Mouse (Mus musculus): ENCODE results near the gene Umodl1. TPM values are rescaled to one million over a fixed set of nuclear protein-coding genes. Genes with fewer than 3 reads are reported as not detected.

The Umodl1 gene
- polyA plus RNA-seq, 1 experiment from 2014 or later: 0.03 TPM

- Histone ChIP-seq H3K4me1 (peaks cover 5% of the 10 kb centered on the region; the same call in 1 of the 2 replicates), H3K9me3 (replicated peaks) (no peaks in the 10 kb centered on the region), H3K27me3 (no peaks in the 10 kb centered on the region), H3K4me3 (replicated peaks) (no peak overlapping the region), H3K9ac (no peak overlapping the region), H3K4me2 (no peak overlapping the region), H3K27ac (no peak overlapping the region), H3K36me3 (no peaks in the 10 kb centered on the region)
- 87% methylated on average over 2 of the region's 2 CpGs for WGBS
- no peak for ATAC-seq (replicated peaks; ENCODE audit: low FRiP score)
Measured at GRCm38 (mm10) chr17:31005284-31005683, 50.8 kb downstream of the Umodl1 start.

- WGBS: 79% methylated on average over 3 of the region's 3 CpGs
Measured at GRCm38 (mm10) chr17:31007357-31007756, 52.9 kb downstream of the Umodl1 start.

GRCm38 (mm10) chr17:31008416-31008815 is 54.0 kb downstream of the Umodl1 start:
- H3K36me3 ChIP-seq: no peaks in the 10 kb centered on the region
- H3K27ac ChIP-seq: no peak overlapping the region
- no peaks in the 10 kb centered on the region for H3K4me1 ChIP-seq
- H3K4me2 ChIP-seq: no peak overlapping the region
- H3K4me3 ChIP-seq (replicated peaks): no peak overlapping the region
- no peak for ATAC-seq (replicated peaks; ENCODE audit: low FRiP score)
- no peaks in the 10 kb centered on the region for H3K27me3 ChIP-seq
- H3K9me3 ChIP-seq (replicated peaks): no peaks in the 10 kb centered on the region
- no peak overlapping the region for H3K9ac ChIP-seq
- 77% methylated on average over 8 of the region's 8 CpGs for WGBS

More at GRCm38 (mm10) chr17:31007357-31007756, 52.9 kb downstream of the Umodl1 start:
- no peaks in the 10 kb centered on the region for H3K27me3 ChIP-seq
- H3K4me2 ChIP-seq: no peak overlapping the region
- no peaks in the 10 kb centered on the region for H3K36me3 ChIP-seq
- H3K9ac ChIP-seq: no peak overlapping the region
- no peaks in the 10 kb centered on the region for H3K9me3 ChIP-seq (replicated peaks)
- ATAC-seq (replicated peaks; ENCODE audit: low FRiP score): no peak
- no peak overlapping the region for H3K27ac ChIP-seq
- H3K4me1 ChIP-seq: no peaks in the 10 kb centered on the region
- H3K4me3 ChIP-seq (replicated peaks): no peak overlapping the region

DNA sequence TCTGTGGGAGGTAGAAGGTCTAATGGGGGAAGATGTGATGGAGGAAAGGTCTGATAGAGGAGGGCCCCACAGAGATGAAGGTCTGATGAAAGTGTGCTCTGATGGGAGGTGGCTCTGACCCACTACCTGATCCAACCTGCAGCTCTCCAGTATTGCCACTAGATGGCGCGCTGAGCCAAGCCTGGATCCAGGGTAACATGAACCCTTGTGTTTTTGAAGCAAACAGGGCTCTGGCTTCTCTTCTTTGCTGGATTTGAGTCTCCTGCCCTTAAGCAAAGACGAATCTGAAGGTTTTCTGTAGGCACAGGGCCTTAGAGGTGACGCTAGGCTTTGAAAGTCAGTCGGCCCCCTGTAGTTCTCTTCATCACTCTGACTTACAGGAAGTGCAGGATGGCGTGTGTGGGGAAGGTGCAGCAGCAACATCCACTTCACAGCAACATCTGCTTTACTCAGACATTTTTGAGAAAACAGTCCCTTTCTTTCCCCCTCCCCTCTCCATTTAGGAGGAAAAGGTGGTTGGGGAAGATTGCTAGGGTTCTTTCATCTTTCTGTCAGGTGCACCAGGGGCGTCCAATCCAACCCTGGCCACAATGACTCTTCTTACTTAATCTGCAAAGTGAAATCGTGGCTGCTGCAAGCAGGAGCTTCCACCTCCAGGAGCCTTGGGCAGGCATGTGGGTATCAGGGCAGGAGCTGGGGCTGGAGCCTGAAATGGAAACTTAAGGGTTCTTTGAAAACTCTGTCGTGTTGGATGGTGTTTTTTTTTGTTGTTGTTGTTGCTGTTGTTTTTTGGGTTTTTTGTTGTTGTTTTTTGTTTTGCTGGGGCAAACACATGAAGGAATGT is 57.3 kb downstream of the Umodl1 start:
- no peaks in the 10 kb centered on the region for H3K36me3 ChIP-seq
- H3K27ac ChIP-seq: no peak overlapping the region
- no peak overlapping the region for H3K4me3 ChIP-seq (replicated peaks)
- H3K9me3 ChIP-seq (replicated peaks): no peaks in the 10 kb centered on the region
- no peaks in the 10 kb centered on the region for H3K4me1 ChIP-seq
- ATAC-seq (replicated peaks; ENCODE audit: low FRiP score): no peak
- H3K27me3 ChIP-seq: no peaks in the 10 kb centered on the region
- no peak overlapping the region for H3K4me2 ChIP-seq
- no peak overlapping the region for H3K9ac ChIP-seq
- WGBS: 33% methylated on average over 9 of the region's 9 CpGs

- Histone ChIP-seq H3K36me3 (no peaks in the 10 kb centered on the region), H3K4me1 (0 out of 2 replicates have a peak, but pooled peaks cover 3% of the 10 kb centered on the region), H3K27me3 (no peaks in the 10 kb centered on the region), H3K9ac (no peak overlapping the region), H3K27ac (no peak overlapping the region), H3K4me2 (no peak overlapping the region), H3K9me3 (replicated peaks) (no peaks in the 10 kb centered on the region), H3K4me3 (replicated peaks) (no peak overlapping the region)
- 64% methylated on average over 4 of the region's 4 CpGs for WGBS
- ATAC-seq (replicated peaks; ENCODE audit: low FRiP score): no peak
Measured at GRCm38 (mm10) chr17:31018267-31018666, 63.8 kb downstream of the Umodl1 start.

GRCm38 (mm10) chr17:31019505-31019904 is 65.1 kb downstream of the Umodl1 start:
- 7% methylated on average over 2 of the region's 2 CpGs for WGBS

GRCm38 (mm10) chr17:31020078-31020477 is 65.6 kb downstream of the Umodl1 start:
- H3K27me3 ChIP-seq: no peaks in the 10 kb centered on the region
- no peaks in the 10 kb centered on the region for H3K9me3 ChIP-seq (replicated peaks)
- no peak overlapping the region for H3K9ac ChIP-seq
- H3K4me3 ChIP-seq (replicated peaks): no peak overlapping the region
- no peak overlapping the region for H3K4me2 ChIP-seq
- no peak for ATAC-seq (replicated peaks; ENCODE audit: low FRiP score)
- 0 out of 2 replicates have a peak, but pooled peaks cover 6% of the 10 kb centered on the region for H3K4me1 ChIP-seq
- no peak overlapping the region for H3K27ac ChIP-seq
- WGBS: 75% methylated on average over 2 of the region's 2 CpGs
- H3K36me3 ChIP-seq: no peaks in the 10 kb centered on the region

More at GRCm38 (mm10) chr17:31019505-31019904, 65.1 kb downstream of the Umodl1 start:
- Histone ChIP-seq H3K9me3 (replicated peaks) (no peaks in the 10 kb centered on the region), H3K4me1 (0 out of 2 replicates have a peak, but pooled peaks cover 6% of the 10 kb centered on the region), H3K27me3 (no peaks in the 10 kb centered on the region), H3K4me2 (no peak overlapping the region), H3K4me3 (replicated peaks) (no peak overlapping the region), H3K36me3 (no peaks in the 10 kb centered on the region), H3K27ac (no peak overlapping the region), H3K9ac (no peak overlapping the region)
- no peak for ATAC-seq (replicated peaks; ENCODE audit: low FRiP score)

- ATAC-seq (replicated peaks; ENCODE audit: low FRiP score): no peak
- WGBS: 86% methylated on average over 8 of the region's 8 CpGs
- no peak overlapping the region for H3K4me3 ChIP-seq (replicated peaks)
Measured at GRCm38 (mm10) chr17:31021276-31021675, 66.8 kb downstream of the Umodl1 start.

DNA sequence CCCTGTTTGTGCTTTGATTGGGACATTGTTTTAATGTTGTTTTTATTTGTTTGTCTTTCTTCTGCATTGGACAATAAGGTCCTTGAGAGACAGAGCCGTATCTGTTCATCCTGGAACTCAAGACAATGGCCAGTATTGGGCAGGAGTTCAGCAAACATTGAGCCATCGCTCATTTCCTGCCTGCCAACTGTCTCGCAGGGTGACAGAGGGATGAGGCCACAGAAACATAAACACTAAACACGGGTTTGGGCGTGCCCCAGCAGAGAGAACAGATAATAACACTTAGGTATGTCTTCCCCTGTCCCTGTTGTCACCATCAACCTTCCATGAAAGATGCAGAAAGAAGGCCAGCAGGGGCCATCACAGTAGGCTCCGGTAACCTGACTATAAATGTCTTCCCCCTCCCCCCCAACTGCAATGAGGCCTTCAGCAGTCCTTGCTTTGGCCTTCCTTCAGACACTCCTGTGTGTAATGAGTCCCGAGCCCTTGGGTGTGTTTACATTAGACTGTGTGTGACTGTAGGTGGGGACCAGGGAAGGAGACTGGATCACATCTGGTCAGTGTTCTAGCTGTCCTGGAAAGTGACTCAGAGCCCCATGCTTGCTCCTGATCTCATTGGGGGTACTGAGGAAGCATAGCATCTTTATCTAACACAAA is 69.8 kb downstream of the Umodl1 start:
- ATAC-seq (replicated peaks; ENCODE audit: low FRiP score): no peak
- Histone ChIP-seq H3K27ac (no peak overlapping the region), H3K9me3 (replicated peaks) (no peaks in the 10 kb centered on the region), H3K27me3 (no peaks in the 10 kb centered on the region), H3K36me3 (no peaks in the 10 kb centered on the region), H3K9ac (no peak overlapping the region), H3K4me3 (replicated peaks) (no peak overlapping the region), H3K4me1 (0 out of 2 replicates have a peak, but pooled peaks cover 6% of the 10 kb centered on the region), H3K4me2 (no peak overlapping the region)
- WGBS: 60% methylated on average over 7 of the region's 7 CpGs

More at GRCm38 (mm10) chr17:31021276-31021675, 66.8 kb downstream of the Umodl1 start:
- no peaks in the 10 kb centered on the region for H3K27me3 ChIP-seq
- H3K27ac ChIP-seq: no peak overlapping the region
- H3K36me3 ChIP-seq: no peaks in the 10 kb centered on the region
- H3K9ac ChIP-seq: no peak overlapping the region
- H3K4me2 ChIP-seq: no peak overlapping the region
- H3K9me3 ChIP-seq (replicated peaks): no peaks in the 10 kb centered on the region
- H3K4me1 ChIP-seq: 0 out of 2 replicates have a peak, but pooled peaks cover 6% of the 10 kb centered on the region

GRCm38 (mm10) chr17:31024782-31025125 is 70.3 kb downstream of the Umodl1 start:
- no peaks in the 10 kb centered on the region for H3K27me3 ChIP-seq
- H3K4me2 ChIP-seq: no peak overlapping the region
- no peak overlapping the region for H3K27ac ChIP-seq
- 0 out of 2 replicates have a peak, but pooled peaks cover 6% of the 10 kb centered on the region for H3K4me1 ChIP-seq
- H3K9ac ChIP-seq: no peak overlapping the region
- H3K9me3 ChIP-seq (replicated peaks): no peaks in the 10 kb centered on the region
- no peak overlapping the region for H3K4me3 ChIP-seq (replicated peaks)
- 61% methylated on average over 5 of the region's 5 CpGs for WGBS
- no peak for ATAC-seq (replicated peaks; ENCODE audit: low FRiP score)
- no peaks in the 10 kb centered on the region for H3K36me3 ChIP-seq

GRCm38 (mm10) chr17:31026986-31027385 is 72.5 kb downstream of the Umodl1 start:
- H3K4me1 ChIP-seq: 0 out of 2 replicates have a peak, but pooled peaks cover 3% of the 10 kb centered on the region
- H3K27ac ChIP-seq: no peak overlapping the region
- H3K4me2 ChIP-seq: no peak overlapping the region
- no peak for ATAC-seq (replicated peaks; ENCODE audit: low FRiP score)
- H3K4me3 ChIP-seq (replicated peaks): no peak overlapping the region
- H3K9ac ChIP-seq: no peak overlapping the region
- peaks cover under 1% of the 10 kb centered on the region for H3K9me3 ChIP-seq (replicated peaks)
- WGBS: 91% methylated on average over 6 of the region's 6 CpGs
- no peaks in the 10 kb centered on the region for H3K36me3 ChIP-seq
- no peaks in the 10 kb centered on the region for H3K27me3 ChIP-seq

DNA sequence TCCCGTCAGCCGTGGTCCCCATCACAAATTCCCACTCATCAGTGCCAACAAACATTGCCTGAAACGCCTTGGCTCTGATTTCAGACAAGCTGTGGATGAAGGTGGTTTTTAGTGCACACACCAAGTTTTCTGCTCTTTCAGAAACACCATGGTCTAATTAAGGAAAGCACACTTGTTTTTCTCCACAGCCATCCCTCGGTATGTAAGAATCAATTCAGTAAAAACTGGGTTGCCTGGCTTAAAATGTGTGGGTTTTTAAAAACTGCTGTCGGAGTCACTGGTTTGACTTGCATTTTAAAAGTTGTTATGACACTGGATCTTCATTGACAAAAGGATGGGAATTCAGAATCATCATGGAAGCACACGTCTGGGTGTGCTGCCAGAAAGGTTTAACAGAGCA is 73.3 kb downstream of the Umodl1 start:
- H3K27ac ChIP-seq: no peak overlapping the region
- no peak overlapping the region for H3K9ac ChIP-seq
- H3K9me3 ChIP-seq (replicated peaks): peaks cover 4% of the 10 kb centered on the region
- ATAC-seq (replicated peaks; ENCODE audit: low FRiP score): no peak
- no peak overlapping the region for H3K4me3 ChIP-seq (replicated peaks)
- H3K36me3 ChIP-seq: no peaks in the 10 kb centered on the region
- H3K4me2 ChIP-seq: no peak overlapping the region
- 0 out of 2 replicates have a peak, but pooled peaks cover 3% of the 10 kb centered on the region for H3K4me1 ChIP-seq
- no peaks in the 10 kb centered on the region for H3K27me3 ChIP-seq
- 90% methylated on average over 6 of the region's 6 CpGs for WGBS

Measured in kidney, embryonic 15.5 days (tissue).